Mouse (Mus musculus) intestine, embryonic 15.5 days (tissue): ENCODE results near the gene Rcn2. TPM values are rescaled to one million over a fixed set of nuclear protein-coding genes. Genes with fewer than 3 reads are reported as not detected.

ENCODE experiments used
- ATAC-seq: fragments of 200-750 bp; cut with Nextera tagmentation; 2 replicates; pipeline ENCODE4 v1.8.0; 2017; ENCODE audit warnings: moderate TSS enrichment, moderate library complexity
- H3K27ac ChIP-seq: fragments of 300-500 bp; sonication (generic); 2 replicates; pipeline ENCODE4 v1.5.1; 2015; ENCODE audit warnings: mild to moderate bottlenecking, inconsistent platforms
- H3K27me3 ChIP-seq: fragments of 300-500 bp; sonication (generic); replicated peaks from 2 replicates; pipeline ENCODE4 v1.6.1; 2015; ENCODE audit warnings: inconsistent platforms
- H3K36me3 ChIP-seq: fragments of 300-500 bp; sonication (generic); 2 replicates; pipeline ENCODE4 v1.6.1; 2015; ENCODE audit warnings: inconsistent platforms
- H3K4me1 ChIP-seq: fragments of 300-500 bp; sonication (generic); replicated peaks from 2 replicates; pipeline ENCODE4 v1.6.1; 2015; ENCODE audit warnings: inconsistent platforms
- H3K4me2 ChIP-seq: fragments of 300-500 bp; sonication (generic); replicated peaks from 2 replicates; pipeline ENCODE4 v1.6.1; 2015; ENCODE audit warnings: mild to moderate bottlenecking, inconsistent platforms
- H3K4me3 ChIP-seq: fragments of 300-500 bp; sonication (generic); replicated peaks from 2 replicates; pipeline ENCODE4 v1.5.1; 2015; ENCODE audit warnings: inconsistent platforms
- H3K9ac ChIP-seq: fragments of 300-500 bp; sonication (generic); 2 replicates; pipeline ENCODE4 v1.6.1; 2015; ENCODE audit warnings: inconsistent platforms
- H3K9me3 ChIP-seq: fragments of 300-500 bp; sonication (generic); 2 replicates; pipeline ENCODE4 v1.6.1; 2016; ENCODE audit warnings: inconsistent platforms
- WGBS: fragments of 180-500 bp; shearing (Covaris S2); methylation state at CpG from one replicate; pipeline ENCODE4 v1.1.7; 2015; 5-methylcytosine and 5-hydroxymethylcytosine counted together
- polyA plus RNA-seq: library from polyadenylated mRNA; unstranded; fragments of >200 nt; fragmentation: Nextera tagmentation; extraction: Ambion mirVana; gene quantifications from 2 replicates; pipeline ENCODE4 v1.2.1, GENCODE M21; 2015

Rcn2 gene
- polyA plus RNA-seq, 1 experiment from 2014 or later: 178 TPM

GRCm38 (mm10) chr9:56104921-56105320, 63.3 kb downstream of the Rcn2 start:
- no peak for ATAC-seq
- H3K36me3 ChIP-seq: no peaks in the 10 kb centered on the region
- WGBS: 52% methylated on average over 7 of the region's 7 CpGs
- no peak overlapping the region for H3K4me3 ChIP-seq
- H3K9me3 ChIP-seq: no peaks in the 10 kb centered on the region
- H3K27ac ChIP-seq: no peak overlapping the region
- H3K9ac ChIP-seq: no peak overlapping the region
- H3K4me2 ChIP-seq: no peak overlapping the region
- H3K27me3 ChIP-seq: no peaks in the 10 kb centered on the region
- H3K4me1 ChIP-seq: no peaks in the 10 kb centered on the region

DNA sequence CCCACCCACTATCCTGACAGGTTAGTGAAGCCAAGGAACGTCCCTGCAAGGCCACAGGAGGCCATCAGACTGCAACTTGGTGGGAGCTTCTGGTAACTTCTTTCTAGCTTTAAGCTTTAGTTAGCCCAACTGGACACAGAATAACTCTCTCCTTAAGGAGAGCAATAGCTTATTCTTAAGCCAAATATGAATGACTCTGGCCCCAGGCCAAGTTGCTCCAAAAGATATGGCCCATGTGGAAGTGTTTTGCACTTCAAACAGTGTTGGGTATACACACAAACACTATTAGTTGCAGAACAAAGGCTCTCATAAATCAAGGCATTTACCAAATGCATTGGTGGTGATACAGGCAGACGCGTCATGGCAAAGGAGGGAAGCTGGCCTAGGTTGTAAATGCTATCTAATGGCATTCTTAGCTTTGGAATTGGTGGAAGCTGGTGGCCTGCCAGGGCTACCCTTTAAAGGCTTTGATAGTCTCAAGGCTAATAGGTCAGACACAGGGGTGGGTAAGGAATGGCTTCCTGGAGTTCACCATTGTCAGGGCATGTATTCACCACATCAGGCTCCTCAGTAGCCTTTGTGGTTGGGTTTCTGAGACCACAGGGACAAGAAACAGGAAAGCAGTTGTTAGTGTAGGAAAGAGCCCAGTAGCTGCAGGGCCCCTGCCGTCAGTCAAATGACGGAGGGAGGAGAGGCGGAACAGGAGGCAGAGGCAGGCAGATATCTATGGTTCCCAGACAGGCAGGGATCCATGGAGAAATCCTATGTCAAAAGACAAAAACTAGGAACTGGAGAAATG, 64.8 kb downstream of the Rcn2 start:
- H3K36me3 ChIP-seq: no peaks in the 10 kb centered on the region

DNA sequence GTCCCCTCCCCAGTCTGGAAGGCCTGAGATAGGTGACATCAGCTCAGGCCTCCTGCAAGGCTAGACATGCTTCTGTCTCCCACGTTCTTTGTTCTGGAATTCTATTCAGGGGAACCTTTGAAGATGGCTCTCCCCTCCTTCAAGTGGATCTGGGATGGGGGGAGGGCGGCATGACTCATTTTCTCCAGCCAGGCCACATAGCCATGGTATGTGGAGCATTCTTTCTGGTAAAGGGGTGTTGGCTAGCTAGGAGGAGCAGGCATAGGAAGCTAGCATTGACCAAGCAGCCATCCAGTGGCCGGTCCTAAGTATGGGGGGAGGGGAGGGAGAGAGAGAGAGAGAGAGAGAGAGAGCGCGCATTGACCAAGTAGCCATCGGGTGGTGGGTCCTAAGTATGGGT, 65.9 kb downstream of the Rcn2 start:
- Histone ChIP-seq H3K9ac (no peak overlapping the region), H3K4me1 (no peaks in the 10 kb centered on the region), H3K27me3 (no peaks in the 10 kb centered on the region), H3K4me3 (no peak overlapping the region), H3K36me3 (no peaks in the 10 kb centered on the region), H3K27ac (no peak overlapping the region), H3K4me2 (no peak overlapping the region), H3K9me3 (no peaks in the 10 kb centered on the region)
- ATAC-seq: no peak
- 67% methylated on average over 6 of the region's 6 CpGs for WGBS

More for the DNA sequence above, 64.8 kb downstream of the Rcn2 start:
- H3K4me2 ChIP-seq: no peak overlapping the region
- H3K9me3 ChIP-seq: no peaks in the 10 kb centered on the region
- H3K27me3 ChIP-seq: no peaks in the 10 kb centered on the region
- no peaks in the 10 kb centered on the region for H3K4me1 ChIP-seq
- H3K9ac ChIP-seq: no peak overlapping the region
- 77% methylated on average over 6 of the region's 6 CpGs for WGBS
- H3K27ac ChIP-seq: no peak overlapping the region
- H3K4me3 ChIP-seq: no peak overlapping the region
- ATAC-seq: no peak

GRCm38 (mm10) chr9:56108174-56108573, 66.5 kb downstream of the Rcn2 start:
- H3K27me3 ChIP-seq: no peaks in the 10 kb centered on the region
- no peak overlapping the region for H3K4me3 ChIP-seq
- no peaks in the 10 kb centered on the region for H3K36me3 ChIP-seq
- ATAC-seq: no peak
- no peak overlapping the region for H3K4me2 ChIP-seq
- H3K9ac ChIP-seq: no peak overlapping the region
- H3K9me3 ChIP-seq: no peaks in the 10 kb centered on the region
- H3K27ac ChIP-seq: no peak overlapping the region
- WGBS: 65% methylated on average over 5 of the region's 5 CpGs
- H3K4me1 ChIP-seq: no peaks in the 10 kb centered on the region

Other genes with a start within 250 kb of the Rcn2 start
- 8.5 and 8.9 TPM in 2 replicates for gene Scaper, start 103.7 kb upstream of the Rcn2 start, polyA plus RNA-seq
- gene 4930563M21Rik, start 31.3 kb upstream of the Rcn2 start, polyA plus RNA-seq: not detected in 2 replicates
- 1.5 and 1.6 TPM in 2 replicates for gene Pstpip1, start 48.1 kb downstream of the Rcn2 start, polyA plus RNA-seq
- 404 and 411 TPM in 2 replicates for gene Tspan3, start 123.6 kb downstream of the Rcn2 start, polyA plus RNA-seq